Comparison of ENCODE assay signal across 17 mouse cellular contexts in the genomic region with DNA sequence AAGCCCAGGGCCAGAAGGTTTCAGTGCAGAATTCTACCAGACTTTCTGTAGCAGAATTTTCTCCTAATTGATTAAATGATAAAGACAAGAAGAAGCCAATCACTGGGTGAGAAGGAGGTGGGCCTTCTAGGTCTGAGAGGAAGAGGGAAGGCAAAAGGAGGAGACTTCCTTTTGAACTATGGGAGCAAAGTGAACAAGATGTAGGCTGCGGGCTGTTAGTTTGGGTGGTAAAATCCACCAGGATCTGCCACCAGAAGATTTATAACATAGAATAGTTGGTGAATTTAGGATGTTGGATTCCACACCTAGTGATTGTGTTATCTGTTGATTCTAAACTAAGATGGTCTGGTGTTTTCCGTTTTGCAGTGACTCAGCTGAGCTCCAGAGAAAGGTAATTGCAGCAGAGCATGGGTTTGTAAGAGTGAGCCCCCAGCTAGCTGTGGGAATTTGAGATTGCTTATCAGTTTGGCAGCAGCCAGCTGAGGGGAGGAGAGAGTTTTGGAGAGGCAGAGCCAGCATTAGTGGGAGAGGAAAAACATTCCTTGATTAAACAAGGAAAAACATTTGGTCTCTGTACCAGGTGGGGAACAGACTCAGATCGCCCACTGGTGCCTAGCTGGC. TPM values are rescaled to one million over a fixed set of nuclear protein-coding genes. Genes with fewer than 3 reads are reported as not detected.
A peak's percentile ranks its signal among the peaks of the same experiment; 100 is the strongest.
DNase-seq lines count a peak whose midpoint lies in the region; ATAC-seq and TF ChIP-seq lines count a peak whose summit lies in the region.
"Had no signal": no experiment of that assay in that cellular context is flagged by ENCODE, and none has a peak within 500 bp of the region (broad histone marks: within the 10 kb centered on the region; RNA-seq: fewer than 3 reads in every experiment).

No protein-coding gene starts in this region.

- no peak for TF ChIP-seq POLR2A in embryonic fibroblast, embryonic 13.5 days (IDR thresholded peaks at IDR 0.05; ENCODE audit: low read depth, low read length)

- H3K36me3 ChIP-seq in stomach, embryonic 15.5 days: no peaks in the 10 kb centered on the region
- H3K36me3 ChIP-seq in stomach, postnatal 0 days (ENCODE audit: control insufficient read depth, insufficient read depth, low read length): no peaks in the 10 kb centered on the region
- H3K36me3 ChIP-seq in liver, embryonic 16.5 days (ENCODE audit: control insufficient read depth, insufficient read depth): no peaks in the 10 kb centered on the region
- no peaks in the 10 kb centered on the region for H3K36me3 ChIP-seq in midbrain, postnatal 0 days (ENCODE audit: insufficient read depth, low read length)
- H3K36me3 ChIP-seq: neural tube, embryonic 15.5 days had no signal

- no peak for TF ChIP-seq CTCF in stomach, postnatal 0 days (IDR thresholded peaks at IDR 0.05; ENCODE audit: low read depth)
- no peak for TF ChIP-seq CTCF in embryonic fibroblast, embryonic 13.5 days (IDR thresholded peaks at IDR 0.05; ENCODE audit: borderline replicate concordance, insufficient read depth, low read length)
- TF ChIP-seq CTCF in midbrain, postnatal 0 days (IDR thresholded peaks at IDR 0.05): no peak

- no peak overlapping the region for H3K4me2 ChIP-seq in stomach, embryonic 15.5 days
- H3K4me2 ChIP-seq in stomach, postnatal 0 days (replicated peaks; ENCODE audit: low read depth): no peak overlapping the region
- H3K4me2 ChIP-seq in liver, embryonic 16.5 days (ENCODE audit: low read depth, low read length): peak overlapping the region; percentile 7; the same call in 1 of the 2 replicates
- no peak overlapping the region for H3K4me2 ChIP-seq in midbrain, postnatal 0 days (ENCODE audit: low read depth, low read length, poor library complexity, severe bottlenecking)
- H3K4me2 ChIP-seq: hindbrain, embryonic 14.5 days; neural tube, embryonic 15.5 days had no signal

- 65% methylated on average over 3 of the region's 3 CpGs for WGBS in stomach, embryonic 15.5 days
- 67% methylated on average over 3 of the region's 3 CpGs for WGBS in stomach, postnatal 0 days
- 44% methylated on average over 3 of the region's 3 CpGs for WGBS in liver, embryonic 16.5 days (ENCODE audit: insufficient replicate concordance)
- WGBS in midbrain, postnatal 0 days: 85% methylated on average over 3 of the region's 3 CpGs

- no peaks in the 10 kb centered on the region for H3K9me3 ChIP-seq in stomach, embryonic 15.5 days
- no peaks in the 10 kb centered on the region for H3K9me3 ChIP-seq in stomach, postnatal 0 days (ENCODE audit: control insufficient read depth, low read length)
- H3K9me3 ChIP-seq in liver, embryonic 16.5 days (replicated peaks; ENCODE audit: control insufficient read depth, low read length): no peaks in the 10 kb centered on the region
- no peaks in the 10 kb centered on the region for H3K9me3 ChIP-seq in midbrain, postnatal 0 days (ENCODE audit: low read length)
- H3K9me3 ChIP-seq: neural tube, embryonic 15.5 days had no signal

- peaks cover 7% of the 10 kb centered on the region; the same call in 1 of the 2 replicates for H3K4me1 ChIP-seq in stomach, embryonic 15.5 days
- no peaks in the 10 kb centered on the region for H3K4me1 ChIP-seq in stomach, postnatal 0 days (replicated peaks; ENCODE audit: control insufficient read depth, insufficient read depth)
- peaks cover 13% of the 10 kb centered on the region for H3K4me1 ChIP-seq in embryonic fibroblast, embryonic 13.5 days (ENCODE audit: control insufficient read depth, insufficient read depth, low read length)
- peaks cover 17% of the 10 kb centered on the region for H3K4me1 ChIP-seq in liver, embryonic 16.5 days (ENCODE audit: control insufficient read depth, low read depth, low read length)
- H3K4me1 ChIP-seq in midbrain, postnatal 0 days (ENCODE audit: insufficient read depth, low read length): no peaks in the 10 kb centered on the region
- H3K4me1 ChIP-seq: neural tube, embryonic 15.5 days had no signal

- H3K4me3 ChIP-seq in stomach, embryonic 15.5 days (replicated peaks): no peak overlapping the region
- no peak overlapping the region for H3K4me3 ChIP-seq in stomach, postnatal 0 days (ENCODE audit: low read depth, low read length)
- H3K4me3 ChIP-seq in embryonic fibroblast, embryonic 13.5 days (ENCODE audit: insufficient read depth, low read length): no peak overlapping the region
- H3K4me3 ChIP-seq in liver, embryonic 16.5 days (ENCODE audit: low read depth, low read length): no peak overlapping the region
- H3K4me3 ChIP-seq in midbrain, postnatal 0 days (ENCODE audit: low read depth, low read length): no peak overlapping the region
- H3K4me3 ChIP-seq: neural tube, embryonic 15.5 days had no signal

- no peak overlapping the region for H3K9ac ChIP-seq in stomach, embryonic 15.5 days
- H3K9ac ChIP-seq in stomach, postnatal 0 days (ENCODE audit: low read length): no peak overlapping the region
- no peak overlapping the region for H3K9ac ChIP-seq in liver, embryonic 16.5 days (ENCODE audit: low read depth, low read length)
- H3K9ac ChIP-seq in midbrain, postnatal 0 days (replicated peaks; ENCODE audit: low read length, poor library complexity, severe bottlenecking): no peak overlapping the region
- H3K9ac ChIP-seq: hindbrain, embryonic 14.5 days; neural tube, embryonic 15.5 days had no signal

- no peaks in the 10 kb centered on the region for H3K27me3 ChIP-seq in stomach, embryonic 15.5 days (replicated peaks)
- no peaks in the 10 kb centered on the region for H3K27me3 ChIP-seq in stomach, postnatal 0 days (ENCODE audit: control insufficient read depth, insufficient read depth, low read length)
- H3K27me3 ChIP-seq in liver, embryonic 16.5 days (ENCODE audit: control insufficient read depth, insufficient read depth, low read depth, low read length): no peaks in the 10 kb centered on the region
- H3K27me3 ChIP-seq in midbrain, postnatal 0 days (ENCODE audit: insufficient read depth, low read length): no peaks in the 10 kb centered on the region
- H3K27me3 ChIP-seq: neural tube, embryonic 15.5 days had no signal

- DNase-seq in stomach, postnatal 0 days (ENCODE audit: low spot score): no peak
- DNase-seq in ovary, postnatal 10 days (ENCODE audit: low spot score): no peak
- no peak for DNase-seq in midbrain, postnatal 0 days (ENCODE audit: low spot score)
- DNase-seq: cerebellum, postnatal 14 days; gastrocnemius, postnatal 36 days; kidney, adult 8-10 months; thymus, postnatal 4 days had no signal

- 0 out of 2 replicates have a peak, but pooled peaks have one; percentile 16 for ATAC-seq in stomach, embryonic 15.5 days (ENCODE audit: insufficient read depth, low FRiP score, low read depth)
- no peak for ATAC-seq in stomach, postnatal 0 days (ENCODE audit: low FRiP score, low TSS enrichment)
- peak; percentile 78 for ATAC-seq in liver, embryonic 16.5 days (ENCODE audit: low read depth)
- ATAC-seq in midbrain, postnatal 0 days (ENCODE audit: low FRiP score): no peak
- ATAC-seq in granulocyte monocyte progenitor cell, adult 5-6 weeks (replicated peaks; ENCODE audit: poor library complexity, severe bottlenecking): no peak
- ATAC-seq: forebrain, embryonic 16.5 days had no signal

- no peak for TF ChIP-seq EP300 in stomach, postnatal 0 days (optimal IDR thresholded peaks at IDR 0.05)

- no peak overlapping the region for H3K27ac ChIP-seq in stomach, embryonic 15.5 days
- H3K27ac ChIP-seq in stomach, postnatal 0 days (replicated peaks): no peak overlapping the region
- H3K27ac ChIP-seq in embryonic fibroblast, embryonic 13.5 days (ENCODE audit: insufficient read depth, low read length): 0 out of 2 replicates have a peak overlapping the region, but pooled peaks have one; percentile 45
- H3K27ac ChIP-seq in liver, embryonic 16.5 days (ENCODE audit: low read length): peak overlapping the region; percentile 38; the same call in 1 of the 2 replicates
- H3K27ac ChIP-seq in midbrain, postnatal 0 days (ENCODE audit: low read depth, low read length): no peak overlapping the region
- H3K27ac ChIP-seq: hindbrain, embryonic 14.5 days; neural tube, embryonic 15.5 days had no signal

RNA-seq across cellular contexts. Expression of a gene that starts 39.6 kb away (rescaled TPM):
- polyA plus RNA-seq in stomach, embryonic 15.5 days (2015; fragmentation: Nextera tagmentation; extraction: Ambion mirVana): 0.85 and 1.1 TPM in 2 replicates
- polyA plus RNA-seq in stomach, postnatal 0 days (2015; fragmentation: Nextera tagmentation; extraction: Ambion mirVana): 0.42 and 0.87 TPM in 2 replicates
- 45.1 and 55.3 TPM in 2 replicates for polyA plus RNA-seq in embryonic fibroblast, embryonic 13.5 days (2011; ENCODE audit: insufficient read length, low read depth, missing spikeins)
- 0.41 and 0.70 TPM in 2 replicates for polyA plus RNA-seq in liver, embryonic 16.5 days (2015; fragmentation: Nextera tagmentation; extraction: Ambion mirVana)
- total RNA-seq in midbrain, postnatal 0 days (2014; rRNA removed): 11.0 and 12.9 TPM in 2 replicates
- polyA plus RNA-seq in midbrain, postnatal 0 days (2015; fragmentation: Nextera tagmentation; extraction: Ambion mirVana): 0.13 TPM in 1 of 2 replicates, not detected in the other
- 29.6 and 31.1 TPM in 2 replicates for total RNA-seq in granulocyte monocyte progenitor cell, adult 5-6 weeks (2014; fragmentation: Nextera tagmentation)
- 83.5 and 99.8 TPM in 2 replicates for total RNA-seq in granulocyte monocyte progenitor cell, adult 5-6 weeks (2017)
- polyA plus RNA-seq: embryonic facial prominence, embryonic 11.5 days had no signal

RNA-seq across cellular contexts. Expression of a gene that starts 55.2 kb away (rescaled TPM):
- 0.40 and 0.59 TPM in 2 replicates for polyA plus RNA-seq in stomach, embryonic 15.5 days (2015; fragmentation: Nextera tagmentation; extraction: Ambion mirVana)
- 0.15 and 0.18 TPM in 2 replicates for polyA plus RNA-seq in stomach, postnatal 0 days (2015; fragmentation: Nextera tagmentation; extraction: Ambion mirVana)
- polyA plus RNA-seq in embryonic fibroblast, embryonic 13.5 days (2011; ENCODE audit: insufficient read length, low read depth, missing spikeins): not detected in 2 replicates
- polyA plus RNA-seq in liver, embryonic 16.5 days (2015; fragmentation: Nextera tagmentation; extraction: Ambion mirVana): 0.61 and 0.65 TPM in 2 replicates
- total RNA-seq in midbrain, postnatal 0 days (2014; rRNA removed): not detected in 2 replicates
- polyA plus RNA-seq in midbrain, postnatal 0 days (2015; fragmentation: Nextera tagmentation; extraction: Ambion mirVana): not detected in 2 replicates
- total RNA-seq in granulocyte monocyte progenitor cell, adult 5-6 weeks (2014; fragmentation: Nextera tagmentation): 60.9 and 69.3 TPM in 2 replicates
- total RNA-seq in granulocyte monocyte progenitor cell, adult 5-6 weeks (2017): 163 and 224 TPM in 2 replicates
- total RNA-seq: layer of hippocampus, postnatal 10 days; left cerebral cortex, postnatal 36 days had no signal
- polyA plus RNA-seq: forebrain, embryonic 16.5 days; hindbrain, embryonic 14.5 days had no signal

Comparison
In these comparisons a context has a peak if more than half of its experiments do, and no peak if none do; other contexts are left out.
1. ATAC-seq: peak in stomach, embryonic 15.5 days (single experiment) and liver, embryonic 16.5 days (single experiment); none in stomach, postnatal 0 days (single experiment), midbrain, postnatal 0 days (single experiment) and granulocyte monocyte progenitor cell, adult 5-6 weeks (single experiment).
2. H3K27ac ChIP-seq: peak in embryonic fibroblast, embryonic 13.5 days (single experiment) and liver, embryonic 16.5 days (single experiment); none in stomach, embryonic 15.5 days (single experiment), stomach, postnatal 0 days (single experiment) and midbrain, postnatal 0 days (single experiment).
3. RNA of a gene that starts 39.6 kb away (polyA plus RNA-seq): 45.1 to 55.3 TPM in embryonic fibroblast, embryonic 13.5 days; 0.85 to 1.1 TPM in stomach, embryonic 15.5 days, 0.41 to 0.70 TPM in liver, embryonic 16.5 days, 0.42 to 0.87 TPM in stomach, postnatal 0 days and 0.13 TPM in midbrain, postnatal 0 days; every median in the first group is over 10 times any median in the second.